Mouse (Mus musculus) right cerebral cortex, adult 2 months (tissue): ENCODE data around the gene Syp.

Source experiments
- DNase-seq, 2 experiments: peaks; one replicate each; pipeline ENCODE4 v3.0.0; 2021 to 2022; ENCODE audit warnings: low spot score in 2 of 2

Gene Syp

DNA sequence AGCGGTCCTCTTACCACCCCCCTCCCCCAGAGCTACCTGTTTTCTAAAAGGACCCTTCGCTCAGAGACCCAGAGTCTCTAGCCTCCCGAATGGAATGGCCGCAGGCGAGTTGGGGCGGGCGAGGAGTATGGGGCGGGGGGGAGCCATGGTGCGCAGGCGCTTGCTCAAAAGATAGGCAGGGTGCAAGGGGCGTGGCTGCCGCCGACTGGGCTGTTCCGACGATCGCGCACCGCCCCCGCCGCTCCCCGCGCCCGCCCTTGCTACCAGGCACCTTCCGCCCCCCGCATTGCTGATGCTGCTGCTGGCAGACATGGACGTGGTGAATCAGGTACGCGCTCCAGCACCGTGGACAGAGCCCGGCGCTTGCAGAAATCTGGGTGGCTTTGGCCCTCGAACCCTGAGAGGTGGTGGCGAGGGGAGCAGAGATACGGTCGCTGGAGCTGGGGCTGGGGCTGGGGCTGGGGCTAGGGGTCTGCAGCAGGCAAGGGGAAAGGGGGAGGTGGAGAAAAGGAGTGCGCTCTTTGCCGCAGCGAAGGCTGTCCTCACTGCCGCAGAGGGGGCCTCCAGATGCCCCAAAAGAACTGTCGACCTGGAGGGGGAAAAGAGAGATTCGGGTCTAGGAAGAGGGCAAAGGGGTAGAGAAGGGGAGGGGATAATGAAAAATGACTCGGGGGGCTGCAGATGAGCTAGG lies at the start of gene Syp:
Syp (plus strand) TSS at position 71 of the 691 bp plus-strand sequence.
- DNase-seq = peak; percentile 82 to 85

DNA sequence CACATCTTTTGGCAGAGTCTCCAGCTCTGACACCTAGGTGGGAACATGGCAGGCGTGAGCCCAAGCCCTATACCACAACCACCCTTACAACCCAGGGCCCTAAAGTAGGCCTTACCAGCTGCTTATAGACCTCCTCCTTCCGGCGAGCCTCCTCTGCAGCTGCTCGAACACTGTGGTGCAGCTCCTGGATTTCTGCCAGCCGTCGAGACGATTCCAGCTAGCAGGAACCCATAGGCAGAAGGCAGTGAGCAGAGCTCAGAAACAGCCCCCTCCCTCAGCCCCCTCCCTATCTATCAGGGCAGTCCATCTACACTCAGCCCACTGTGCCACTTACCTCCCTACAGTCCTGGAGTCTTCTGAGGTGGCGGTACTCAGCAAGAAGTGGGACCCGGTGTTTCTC lies 42.9 kb upstream of the Syp start:
- peak in 1 of 2 experiments; percentile 21 for DNase-seq

GRCm38 (mm10) chrX:7604004-7604403 lies 34.3 kb upstream of the Syp start:
- DNase-seq = no peak

GRCm38 (mm10) chrX:7604879-7605574 lies 33.2 kb upstream of the Syp start, which contains the start of gene Ccdc22:
Ccdc22 (minus strand) TSS chrX:7605517.
- peak; percentile 79 to 88 for DNase-seq

DNA sequence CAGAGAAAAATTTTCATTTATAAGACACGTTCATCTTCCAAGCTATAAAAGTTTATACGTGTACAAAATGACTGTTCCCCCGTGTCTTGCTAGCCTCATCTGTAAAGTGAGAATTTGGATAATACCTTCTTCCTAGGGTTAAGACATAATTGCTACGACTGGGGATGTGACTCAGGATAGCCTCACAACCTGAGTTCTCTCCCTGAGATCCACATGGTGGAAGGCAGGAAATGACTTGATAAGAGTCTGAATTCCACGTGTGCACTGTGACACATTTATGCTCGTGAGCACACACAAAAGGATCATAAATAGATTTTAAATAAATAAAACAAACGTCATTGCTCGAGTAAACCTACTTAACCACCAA lies 32.7 kb upstream of the Syp start:
- DNase-seq = no peak

- DNase-seq = no peak
These were observed 31.5 kb upstream of the Syp start, which contains the start of gene Cacna1f for GRCm38 (mm10) chrX:7606783-7607182. Cacna1f (plus strand) TSS chrX:7607083.

DNA sequence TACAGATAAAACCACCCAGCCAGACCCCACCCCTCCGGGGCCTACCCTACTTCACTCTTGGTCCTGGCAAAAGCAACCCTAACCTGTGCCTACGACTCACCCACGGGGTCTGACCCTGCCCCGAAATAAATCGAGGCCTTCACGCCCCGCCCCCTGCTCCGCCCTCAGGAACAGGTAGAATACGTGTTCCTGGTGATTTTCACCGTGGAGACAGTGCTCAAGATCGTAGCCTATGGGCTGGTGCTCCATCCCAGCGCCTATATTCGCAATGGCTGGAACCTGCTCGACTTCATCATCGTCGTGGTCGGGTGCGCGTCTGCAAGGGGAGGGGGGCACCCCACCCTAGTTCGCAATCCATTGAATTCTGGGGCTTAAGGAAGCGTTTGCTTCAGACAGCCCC lies 28.2 kb upstream of the Syp start:
- DNase-seq = peak in 1 of 2 experiments; percentile 6

- peak; percentile 23 to 26 for DNase-seq
These were observed 27.6 kb upstream of the Syp start for GRCm38 (mm10) chrX:7610536-7611258.

DNA sequence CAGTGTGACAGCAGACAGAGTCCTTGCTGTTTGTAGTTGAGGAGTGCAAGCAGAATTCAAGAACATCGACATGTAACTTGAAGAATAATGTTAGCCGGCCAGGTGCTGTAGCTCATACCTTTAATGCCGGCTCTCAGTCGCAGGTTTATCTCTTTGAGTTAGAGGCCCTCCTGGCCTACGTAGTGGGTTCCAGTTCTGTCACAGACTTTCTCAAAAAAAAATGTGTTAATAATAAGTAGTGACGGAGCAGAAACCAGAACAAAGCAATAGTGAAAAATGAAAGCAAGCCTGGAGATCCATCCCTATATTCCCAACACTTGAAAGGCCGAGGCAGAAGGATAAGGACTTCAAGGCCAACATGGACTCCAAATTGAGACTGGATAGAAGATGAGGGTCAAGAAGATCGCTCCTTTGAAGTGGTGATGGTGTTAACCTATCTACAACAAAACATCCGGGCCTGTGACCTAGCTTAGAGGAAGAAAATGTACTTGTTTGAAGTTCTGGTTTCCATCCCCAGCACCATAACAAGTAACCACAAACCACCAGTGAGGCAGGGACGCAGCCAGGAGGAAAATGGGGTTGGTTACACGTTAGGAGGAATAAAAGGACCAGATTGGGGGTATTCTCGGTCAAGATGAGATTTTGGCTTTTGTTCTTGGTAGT lies 20.3 kb upstream of the Syp start:
- no peak for DNase-seq

DNA sequence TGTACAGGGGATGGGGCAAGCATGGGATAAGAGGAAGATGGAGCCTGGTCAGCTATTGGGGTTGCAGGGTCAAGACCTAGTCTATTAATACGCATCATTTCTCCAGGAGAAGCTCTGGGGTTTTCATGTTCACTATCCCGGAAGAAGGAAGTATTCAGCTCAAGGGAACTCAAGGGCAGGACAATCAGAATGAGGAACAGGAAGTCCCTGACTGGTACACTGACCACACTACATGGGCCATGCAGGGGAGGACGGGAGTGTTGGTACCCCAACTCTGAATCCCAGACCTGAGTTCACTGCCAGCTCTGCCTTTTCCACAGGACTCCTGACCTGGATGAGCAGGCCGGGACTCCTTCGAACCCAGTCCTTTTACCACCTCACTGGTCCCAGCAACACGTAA lies 5.7 kb upstream of the Syp start:
- no peak for DNase-seq

GRCm38 (mm10) chrX:7635101-7635500 lies 3.2 kb upstream of the Syp start:
- peak in 1 of 2 experiments; percentile 64 for DNase-seq

GRCm38 (mm10) chrX:7639536-7640325 lies 1.5 kb downstream of the Syp start:
- no peak for DNase-seq

DNA sequence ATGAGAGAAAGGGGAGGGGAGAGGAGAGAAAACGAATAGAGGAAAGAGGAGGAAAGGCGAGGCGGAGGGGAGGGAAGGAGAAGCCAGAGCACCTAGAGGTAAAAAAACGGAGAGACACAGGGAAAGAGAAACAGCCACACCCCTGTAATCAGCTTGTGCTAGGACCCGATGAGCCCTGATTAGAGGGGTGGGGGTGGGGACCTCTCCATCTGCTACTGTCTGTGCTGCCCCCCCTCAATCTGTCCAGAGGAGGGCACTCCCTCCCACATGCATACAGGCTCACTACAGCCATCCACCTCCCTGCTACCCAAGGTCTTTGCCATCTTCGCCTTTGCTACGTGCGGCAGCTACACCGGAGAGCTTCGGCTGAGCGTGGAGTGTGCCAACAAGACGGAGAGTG lies 2.5 kb downstream of the Syp start:
- DNase-seq = no peak

DNA sequence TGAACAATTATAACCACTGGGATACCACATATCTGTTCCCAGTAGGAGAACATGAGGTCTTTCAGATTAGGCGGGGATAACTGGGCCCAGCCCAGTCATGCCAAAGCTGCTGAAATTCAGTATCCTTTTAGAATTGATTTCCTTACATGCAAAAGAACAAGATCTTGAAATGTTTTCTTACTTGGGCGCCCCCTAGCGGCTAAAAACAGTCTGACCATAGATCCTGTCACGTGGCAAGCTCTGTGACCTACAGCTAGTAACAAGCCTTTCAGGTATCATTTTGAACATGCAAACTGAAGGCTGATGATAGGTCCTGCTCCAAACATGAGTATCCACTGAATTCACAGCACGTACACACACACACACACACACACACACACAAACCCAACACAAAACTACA lies 7.1 kb downstream of the Syp start:
- peak; percentile 87 to 88 for DNase-seq

DNA sequence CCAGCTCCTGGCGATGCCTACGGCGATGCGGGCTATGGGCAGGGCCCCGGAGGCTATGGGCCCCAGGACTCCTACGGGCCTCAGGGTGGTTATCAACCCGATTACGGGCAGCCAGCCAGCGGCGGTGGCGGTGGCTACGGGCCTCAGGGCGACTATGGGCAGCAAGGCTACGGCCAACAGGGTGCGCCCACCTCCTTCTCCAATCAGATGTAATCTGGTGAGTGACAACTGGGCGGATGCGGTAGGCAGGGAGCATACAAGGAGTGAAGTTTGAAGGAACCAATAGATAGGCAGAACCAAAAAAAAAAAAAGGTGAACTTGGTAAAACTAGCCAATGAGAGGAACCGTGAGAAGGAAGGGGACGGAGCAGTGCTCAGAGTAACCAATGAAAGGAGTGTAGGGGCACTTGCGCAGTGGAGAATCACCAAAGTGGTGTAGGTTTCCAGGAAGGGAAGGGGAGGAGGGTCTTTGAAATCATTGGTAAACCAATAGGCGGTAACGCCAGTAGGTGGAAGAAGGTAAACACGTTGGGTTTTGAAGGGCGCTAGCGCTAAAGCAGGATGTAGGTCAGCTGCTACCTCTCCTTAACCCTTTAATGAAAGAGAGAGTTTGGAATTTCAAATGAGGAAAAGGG lies 10.5 kb downstream of the Syp start:
- peak; percentile 48 to 68 for DNase-seq

DNA sequence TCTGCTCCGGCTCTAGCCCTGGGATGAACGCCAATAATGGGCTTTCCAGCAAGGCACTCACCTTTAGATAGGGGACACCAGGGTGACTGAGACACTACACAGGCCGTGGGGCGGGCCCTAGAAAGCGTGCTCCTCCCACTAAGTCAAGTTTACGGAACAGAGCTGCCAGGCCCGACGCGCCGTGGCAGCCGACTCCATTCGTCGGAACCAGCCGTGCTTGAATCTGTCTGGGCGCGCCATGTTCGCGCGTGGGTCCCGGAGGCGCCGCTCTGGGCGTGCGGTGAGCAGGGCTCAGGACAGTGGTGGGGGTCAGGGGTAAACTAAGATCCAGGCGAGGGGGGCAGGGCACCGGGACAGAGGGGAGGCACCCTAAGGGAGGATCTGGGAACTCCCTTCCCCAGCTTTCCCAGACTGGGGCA lies 19.0 kb downstream of the Syp start, which contains the start of gene Prickle3:
Prickle3 (plus strand) TSS at position 40 of the 419 bp plus-strand sequence.
- no peak for DNase-seq

- DNase-seq = no peak
These were observed 19.9 kb downstream of the Syp start for GRCm38 (mm10) chrX:7658031-7658784.

DNA sequence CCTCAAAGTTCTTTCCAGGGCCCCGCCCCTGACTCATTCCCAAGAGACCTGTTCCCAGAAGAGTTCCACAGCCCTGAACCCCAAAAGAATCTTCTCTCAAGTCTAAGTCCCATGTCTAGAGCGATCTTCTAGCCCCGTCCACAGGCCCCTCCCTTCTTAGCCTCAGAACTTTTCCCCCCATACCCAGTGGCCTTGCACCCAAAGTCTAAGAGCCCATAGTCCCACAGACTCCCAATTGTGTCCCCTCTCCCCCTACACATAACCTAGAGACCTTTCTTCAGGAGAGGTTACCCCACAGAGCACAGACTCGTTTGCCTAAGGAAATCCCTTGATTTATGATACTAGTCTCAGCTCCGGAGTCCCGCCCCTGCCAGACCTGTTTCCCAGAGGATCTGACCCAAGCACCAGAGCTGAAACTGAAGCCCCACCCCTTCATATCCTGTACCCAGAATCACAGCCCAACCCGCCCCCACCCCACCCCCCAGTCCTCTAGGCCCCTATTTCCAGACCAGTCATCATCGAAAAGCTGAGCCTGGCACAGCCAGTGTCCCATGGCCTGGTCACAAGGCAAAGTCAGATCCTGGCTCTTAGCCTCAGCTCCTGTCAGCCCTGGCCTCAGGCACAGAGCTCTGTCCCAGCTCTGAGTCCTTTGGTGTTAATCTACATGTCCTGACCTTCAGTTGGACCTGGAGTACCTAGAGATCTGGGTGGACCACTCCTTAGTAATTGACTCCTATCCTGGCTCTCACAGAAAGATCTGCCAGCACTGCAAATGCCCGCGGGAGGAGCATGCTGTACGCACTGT lies 20.7 kb downstream of the Syp start:
- DNase-seq = no peak

- DNase-seq = no peak
These were observed 22.8 kb downstream of the Syp start for GRCm38 (mm10) chrX:7661086-7661485.
